Mouse (Mus musculus): ENCODE results near the gene Slc29a3.

Slc29a3 gene
- long read RNA-seq, experiment 1, full-length matches to known transcripts: 11 of 17 reads
- long read RNA-seq, experiment 1, partial matches to known transcripts: 1 of 17 reads
- long read RNA-seq, experiment 1, other reads (novel, unspliced or antisense): 5 of 17 reads
- long read RNA-seq, experiment 2, full-length matches to known transcripts: 12 of 17 reads
- long read RNA-seq, experiment 2, partial matches to known transcripts: 0 of 17 reads
- long read RNA-seq, experiment 2, other reads (novel, unspliced or antisense): 5 of 17 reads

GRCm38 (mm10) chr10:60752040-60753020, at the start of gene Slc29a3:
Slc29a3 (minus strand) TSS chr10:60752794.
- intact Hi-C loops (cut with DNase I): no loop called here

- intact Hi-C loops (cut with DNase I): no loop called here
These were observed 49.4 kb upstream of the Slc29a3 start for GRCm38 (mm10) chr10:60801898-60802412.

GRCm38 (mm10) chr10:60801168-60801897, 48.7 kb upstream of the Slc29a3 start:
- intact Hi-C loops (cut with DNase I): no loop called here

- intact Hi-C loops (cut with DNase I): no loop called here
These were observed 47.9 kb upstream of the Slc29a3 start for GRCm38 (mm10) chr10:60800295-60801167.

GRCm38 (mm10) chr10:60797682-60798422, 45.3 kb upstream of the Slc29a3 start:
- intact Hi-C loops (cut with DNase I): no loop called here

GRCm38 (mm10) chr10:60796474-60796873, 43.9 kb upstream of the Slc29a3 start:
- intact Hi-C loops (cut with DNase I): no loop called here

- intact Hi-C loops (cut with DNase I): no loop called here
These were observed 43.4 kb upstream of the Slc29a3 start for GRCm38 (mm10) chr10:60796028-60796427.

GRCm38 (mm10) chr10:60794792-60795191, 42.2 kb upstream of the Slc29a3 start:
- intact Hi-C loops (cut with DNase I): no loop called here

- intact Hi-C loops (cut with DNase I): no loop called here
These were observed 41.8 kb upstream of the Slc29a3 start for GRCm38 (mm10) chr10:60794374-60794773.

- intact Hi-C loops (cut with DNase I): no loop called here
These were observed 40.2 kb upstream of the Slc29a3 start for GRCm38 (mm10) chr10:60792841-60793240.

GRCm38 (mm10) chr10:60792365-60792764, 39.8 kb upstream of the Slc29a3 start:
- intact Hi-C loops (cut with DNase I): no loop called here

GRCm38 (mm10) chr10:60790912-60791311, 38.3 kb upstream of the Slc29a3 start:
- intact Hi-C loops (cut with DNase I): no loop called here

GRCm38 (mm10) chr10:60787303-60788074, 34.9 kb upstream of the Slc29a3 start:
- intact Hi-C loops (cut with DNase I): no loop called here

GRCm38 (mm10) chr10:60783608-60784007, 31.0 kb upstream of the Slc29a3 start:
- intact Hi-C loops (cut with DNase I): loop anchor here (5.0 kb wide), 1 partner anchor 49 kb away; the partner anchor contains the start of gene Unc5b

GRCm38 (mm10) chr10:60779628-60780027, 27.0 kb upstream of the Slc29a3 start:
- intact Hi-C loops (cut with DNase I): loop anchor here (2.0 to 5.0 kb wide), 3 partner anchors 53 to 273 kb away; partner anchors contain the start of gene Unc5b

- intact Hi-C loops (cut with DNase I): loop anchor here (2.0 kb wide), 2 partner anchors 206 to 274 kb away; no protein-coding TSS in a partner anchor
These were observed 25.9 kb upstream of the Slc29a3 start for GRCm38 (mm10) chr10:60778542-60778941.

- intact Hi-C loops (cut with DNase I): no loop called here
These were observed 22.9 kb upstream of the Slc29a3 start for GRCm38 (mm10) chr10:60775473-60775872.

GRCm38 (mm10) chr10:60774616-60775015, 22.0 kb upstream of the Slc29a3 start:
- intact Hi-C loops (cut with DNase I): no loop called here

GRCm38 (mm10) chr10:60770855-60771254, 18.3 kb upstream of the Slc29a3 start:
- intact Hi-C loops (cut with DNase I): no loop called here

Data from adrenal gland (tissue).